Mouse (Mus musculus) hindlimb bud, embryonic 11.5 days (tissue): ENCODE data around the gene Zfp277.

ENCODE experiments used
- DNase-seq: peaks from one replicate; pipeline ENCODE4 v3.0.0-alpha.2; 2012; ENCODE audit warnings: low read depth, low spot score; ENCODE audit errors: extremely low spot score

The Zfp277 gene

GRCm38 (mm10) chr12:40268313-40268712, 177.4 kb downstream of the Zfp277 start:
- no peak for DNase-seq
